In the genomic region with DNA sequence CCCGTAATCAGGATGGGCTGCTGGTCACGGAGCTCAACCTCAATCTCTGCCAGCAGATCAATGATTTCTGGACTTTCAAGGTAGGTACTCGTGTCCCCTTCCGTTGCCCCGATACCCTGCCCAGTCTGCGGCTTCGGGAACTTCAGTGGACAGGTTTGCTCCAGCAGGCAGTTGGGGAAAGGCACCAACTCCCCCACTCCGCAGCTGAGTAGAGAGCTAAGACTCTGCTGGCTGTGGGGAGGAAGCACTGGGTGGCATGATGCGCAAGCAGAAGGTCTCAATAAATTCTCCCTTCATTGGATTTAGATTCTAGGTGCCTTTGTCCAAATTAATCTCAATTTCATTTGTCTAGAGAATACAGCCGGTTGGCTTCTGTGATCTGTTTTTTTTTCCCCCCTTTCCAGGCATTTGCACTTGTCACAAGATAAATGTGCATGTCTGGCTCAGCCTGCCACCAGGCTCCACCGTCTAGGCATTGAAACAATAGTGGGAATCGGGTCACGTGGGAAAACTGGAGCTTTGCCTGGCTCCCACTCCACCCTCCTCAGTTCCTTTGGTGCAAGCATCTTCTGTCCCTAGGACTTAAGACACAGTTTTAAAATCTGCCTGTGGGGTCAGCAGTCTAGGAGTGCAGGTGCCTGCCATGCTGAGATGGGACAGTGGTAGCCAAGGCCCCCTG, we compare ENCODE assay signal across 8 mouse cellular contexts. TPM values are rescaled to one million over a fixed set of nuclear protein-coding genes. Genes with fewer than 3 reads are reported as not detected.
DNase-seq lines count a peak whose midpoint lies in the region; ATAC-seq and TF ChIP-seq lines count a peak whose summit lies in the region.

No protein-coding gene starts in this region.

- no peak for TF ChIP-seq CTCF in midbrain, postnatal 0 days (IDR thresholded peaks at IDR 0.05)
- no peak for TF ChIP-seq CTCF in gastrocnemius, adult 2 months (IDR thresholded peaks at IDR 0.05)

- H3K27me3 ChIP-seq in heart, embryonic 15.5 days = no peaks in the 10 kb centered on the region
- H3K27me3 ChIP-seq in midbrain, postnatal 0 days (ENCODE audit: insufficient read depth, low read length) = no peaks in the 10 kb centered on the region

- peaks cover 27% of the 10 kb centered on the region for H3K4me1 ChIP-seq in heart, embryonic 15.5 days (replicated peaks)
- H3K4me1 ChIP-seq in midbrain, postnatal 0 days (ENCODE audit: insufficient read depth, low read length) = no peaks in the 10 kb centered on the region

- peak overlapping the region; percentile 58 for H3K27ac ChIP-seq in heart, embryonic 15.5 days
- H3K27ac ChIP-seq in midbrain, postnatal 0 days (ENCODE audit: low read depth, low read length) = no peak overlapping the region
- no peak overlapping the region for H3K27ac ChIP-seq in gastrocnemius, adult 2 months

- H3K9me3 ChIP-seq in heart, embryonic 15.5 days (replicated peaks) = no peaks in the 10 kb centered on the region
- no peaks in the 10 kb centered on the region for H3K9me3 ChIP-seq in midbrain, postnatal 0 days (ENCODE audit: low read length)

- intact Hi-C loops in gastrocnemius, adult 2 months (cut with DNase I) = no loop called here

- ATAC-seq in frontal cortex, adult (ENCODE audit: low TSS enrichment) = no peak
- ATAC-seq in heart, embryonic 15.5 days (replicated peaks; ENCODE audit: insufficient number of reproducible peaks, insufficient read depth, low FRiP score, low read depth) = peak; percentile 68; the same call in 1 of the 2 replicates
- no peak for ATAC-seq in midbrain, postnatal 0 days (ENCODE audit: low FRiP score)

- H3K4me3 ChIP-seq in heart, embryonic 15.5 days = no peak overlapping the region
- H3K4me3 ChIP-seq in midbrain, postnatal 0 days (ENCODE audit: low read depth, low read length) = no peak overlapping the region
- no peak overlapping the region for H3K4me3 ChIP-seq in gastrocnemius, adult 2 months

- H3K9ac ChIP-seq in heart, embryonic 15.5 days = no peak overlapping the region
- no peak overlapping the region for H3K9ac ChIP-seq in midbrain, postnatal 0 days (replicated peaks; ENCODE audit: low read length, poor library complexity, severe bottlenecking)

- no peak overlapping the region for H3K4me2 ChIP-seq in heart, embryonic 15.5 days
- H3K4me2 ChIP-seq in midbrain, postnatal 0 days (ENCODE audit: low read depth, low read length, poor library complexity, severe bottlenecking) = no peak overlapping the region

- H3K36me3 ChIP-seq in heart, embryonic 15.5 days = no peaks in the 10 kb centered on the region
- H3K36me3 ChIP-seq in midbrain, postnatal 0 days (ENCODE audit: insufficient read depth, low read length) = no peaks in the 10 kb centered on the region

- WGBS in heart, embryonic 15.5 days = 60% methylated on average over 13 of the region's 13 CpGs
- whole genome bisulfite sequencing in midbrain, postnatal 0 days = 61% methylated on average over 13 of the region's 13 CpGs

- peak; percentile 46 to 57 for DNase-seq in frontal cortex, postnatal 10 days (ENCODE audit: low spot score in 2 of 2)
- DNase-seq in adrenal gland, postnatal 10 days = peak; percentile 63
- DNase-seq in kidney, postnatal 36 days = peak; percentile 83 to 87
- peak; percentile 81 for DNase-seq in midbrain, postnatal 0 days (ENCODE audit: low spot score)
- no peak for DNase-seq in urinary bladder, adult 18-20 months (ENCODE audit: low spot score in 2 of 2)
- DNase-seq in gastrocnemius, adult 2 months = no peak

RNA-seq across cellular contexts. Expression of gene Upb1, which starts 37.4 kb away (rescaled TPM):
- 10 to 100 TPM; 22.7 to 57.8 TPM for total RNA-seq in adrenal gland, postnatal 10 days (2021)
- 0.62 and 0.75 TPM in 2 replicates for polyA plus RNA-seq in heart, embryonic 15.5 days (2015; fragmentation: Nextera tagmentation; extraction: Ambion mirVana)
- total RNA-seq in midbrain, postnatal 0 days (2014; rRNA removed) = 0.52 TPM in 1 of 2 replicates, not detected in the other
- 0.44 and 0.72 TPM in 2 replicates for polyA plus RNA-seq in midbrain, postnatal 0 days (2015; fragmentation: Nextera tagmentation; extraction: Ambion mirVana)
- total RNA-seq in gastrocnemius, adult 2 months (2021) = not detected

Comparison
In these comparisons a context has a peak if more than half of its experiments do, and no peak if none do; other contexts are left out.
1. DNase-seq: peak in frontal cortex, postnatal 10 days (2 of 2), adrenal gland, postnatal 10 days (single experiment), kidney, postnatal 36 days (2 of 2) and midbrain, postnatal 0 days (single experiment); none in urinary bladder, adult 18-20 months (0 of 2) and gastrocnemius, adult 2 months (single experiment).
2. RNA of gene Upb1, which starts 37.4 kb away (total RNA-seq): 22.7 to 57.8 TPM in adrenal gland, postnatal 10 days; not detected in gastrocnemius, adult 2 months and 0.52 TPM in midbrain, postnatal 0 days; every median in the first group is over 10 times any median in the second.